ENCODE assay signal across 27 mouse cellular contexts in the genomic region with DNA sequence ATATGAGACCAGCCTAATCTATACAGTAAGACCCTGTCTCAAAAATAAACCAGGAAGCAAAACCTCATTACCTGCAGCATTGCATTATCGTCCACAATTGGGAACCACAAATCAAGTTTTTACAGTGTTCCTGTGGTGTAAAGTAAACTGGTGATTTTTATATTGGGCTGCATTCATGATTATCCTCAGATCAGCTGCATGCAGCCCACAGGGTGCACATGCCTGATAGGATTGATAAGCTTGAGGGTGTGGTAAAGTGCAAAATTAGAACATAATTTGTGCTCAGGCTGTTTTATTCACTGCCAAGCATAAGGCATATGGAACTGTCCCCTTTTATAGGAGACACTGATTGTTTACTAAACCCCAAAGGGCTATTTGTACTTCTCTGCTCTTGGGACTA. TPM values are rescaled to one million over a fixed set of nuclear protein-coding genes. Genes with fewer than 3 reads are reported as not detected.
DNase-seq lines count a peak whose midpoint lies in the region; ATAC-seq and TF ChIP-seq lines count a peak whose summit lies in the region.
"Had no signal": no experiment of that assay in that cellular context is flagged by ENCODE, and none has a peak within 500 bp of the region (broad histone marks: within the 10 kb centered on the region; RNA-seq: fewer than 3 reads in every experiment).

No protein-coding gene starts in this region.

- 41% methylated on average over 1 of the region's 1 CpGs for WGBS in liver, embryonic 12.5 days (ENCODE audit: insufficient replicate concordance)
- WGBS in liver, postnatal 0 days (ENCODE audit: insufficient replicate concordance) = 59% methylated on average over 1 of the region's 1 CpGs
- 58% methylated on average over 1 of the region's 1 CpGs for WGBS in kidney, embryonic 14.5 days
- 93% methylated on average over 1 of the region's 1 CpGs for WGBS in midbrain, embryonic 11.5 days

- TF ChIP-seq EP300 in CH12.LX (IDR thresholded peaks at IDR 0.05; ENCODE audit: low read length) (no peak), MEL (IDR thresholded peaks at IDR 0.05; ENCODE audit: low read depth in 1 of 2, low read length in 2 of 2) (peak; percentile 55 to 78; a peak in 2 of 4 replicates)
- peak; percentile 67; the same call in 1 of the 2 replicates for TF ChIP-seq EP300 in liver, postnatal 0 days (IDR thresholded peaks at IDR 0.05; ENCODE audit: low read depth)

- TF ChIP-seq CTCF in CH12.LX (conservative IDR thresholded peaks at IDR 0.05 in 1 of 2, IDR thresholded peaks at IDR 0.05 in 1 of 2; ENCODE audit: low read depth in 2 of 2, low read length in 2 of 2) = no peak
- TF ChIP-seq CTCF in MEL (IDR thresholded peaks at IDR 0.05 in 2 of 3, conservative IDR thresholded peaks at IDR 0.05 in 1 of 3; ENCODE audit: control insufficient read depth in 1 of 3, insufficient read depth in 1 of 3, low read depth in 2 of 3, low read length in 3 of 3, poor library complexity in 1 of 3, severe bottlenecking in 1 of 3) = no peak
- TF ChIP-seq CTCF in liver, postnatal 0 days (IDR thresholded peaks at IDR 0.05; ENCODE audit: low read depth) = no peak

- no peak for TF ChIP-seq POLR2A in CH12.LX (IDR thresholded peaks at IDR 0.05; ENCODE audit: low read depth, low read length)
- no peak for TF ChIP-seq POLR2A in MEL (IDR thresholded peaks at IDR 0.05; ENCODE audit: control insufficient read depth in 1 of 2, insufficient read depth in 1 of 2, low read depth in 1 of 2, low read length in 2 of 2, poor library complexity in 1 of 2)

- H3K27ac ChIP-seq in CH12.LX (ENCODE audit: insufficient read depth, low read depth) = 0 out of 2 replicates have a peak overlapping the region, but pooled peaks have one; percentile 8
- H3K27ac ChIP-seq in MEL (ENCODE audit: control insufficient read depth, low read depth, low read length) = no peak overlapping the region
- no peak overlapping the region for H3K27ac ChIP-seq in liver, embryonic 12.5 days
- no peak overlapping the region for H3K27ac ChIP-seq in liver, postnatal 0 days (ENCODE audit: low read depth)
- H3K27ac ChIP-seq in kidney, embryonic 14.5 days (ENCODE audit: low read depth, low read length) = no peak overlapping the region
- H3K27ac ChIP-seq in midbrain, embryonic 11.5 days (ENCODE audit: low read depth, low read length) = no peak overlapping the region
- H3K27ac ChIP-seq: forebrain, embryonic 13.5 days; hindbrain, embryonic 13.5 days had no signal

- H3K36me3 ChIP-seq in CH12.LX (replicated peaks in 1 of 2; ENCODE audit: control insufficient read depth in 1 of 2, insufficient read depth in 1 of 2, low read length in 1 of 2) (peaks cover 30 to 71% of the 10 kb centered on the region in 2 experiments), MEL (ENCODE audit: control insufficient read depth in 1 of 2, insufficient read depth in 2 of 2, low read length in 2 of 2) (peaks cover 10 to 22% of the 10 kb centered on the region in 2 experiments)
- peaks cover 77% of the 10 kb centered on the region for H3K36me3 ChIP-seq in liver, embryonic 12.5 days
- H3K36me3 ChIP-seq in liver, postnatal 0 days (replicated peaks; ENCODE audit: insufficient read depth, low read length) = peaks cover 49% of the 10 kb centered on the region
- H3K36me3 ChIP-seq in kidney, embryonic 14.5 days (ENCODE audit: control insufficient read depth, insufficient read depth, low read length) = peaks cover 28% of the 10 kb centered on the region
- peaks cover 11% of the 10 kb centered on the region for H3K36me3 ChIP-seq in midbrain, embryonic 11.5 days (ENCODE audit: control insufficient read depth, insufficient read depth, low read length)

- ATAC-seq in liver, embryonic 12.5 days = peak; percentile 80
- ATAC-seq in liver, postnatal 0 days = no peak
- ATAC-seq in kidney, embryonic 14.5 days (ENCODE audit: low FRiP score, low TSS enrichment) = no peak
- no peak for ATAC-seq in midbrain, embryonic 11.5 days (ENCODE audit: low FRiP score)
- ATAC-seq: forebrain, embryonic 13.5 days; inflammation-experienced regulatory T-cells, adult 6 months had no signal

- H3K79me2 ChIP-seq in CH12.LX (replicated peaks; ENCODE audit: control insufficient read depth, extremely low read depth, insufficient read depth, poor library complexity, severe bottlenecking) (no peaks in the 10 kb centered on the region), MEL (ENCODE audit: control insufficient read depth, insufficient read depth, low read length, poor library complexity) (no peaks in the 10 kb centered on the region)

- H3K4me1 ChIP-seq in CH12.LX (ENCODE audit: control insufficient read depth in 1 of 2, insufficient read depth in 2 of 2) (peaks cover 25 to 36% of the 10 kb centered on the region in 2 experiments), MEL (ENCODE audit: control insufficient read depth in 1 of 2, insufficient read depth in 2 of 2, low read length in 2 of 2) (peaks cover 0 to 10% of the 10 kb centered on the region in 2 experiments)
- H3K4me1 ChIP-seq in liver, embryonic 12.5 days = peaks cover 23% of the 10 kb centered on the region
- 0 out of 2 replicates have a peak, but pooled peaks cover 4% of the 10 kb centered on the region for H3K4me1 ChIP-seq in liver, postnatal 0 days (ENCODE audit: insufficient read depth)
- H3K4me1 ChIP-seq in kidney, embryonic 14.5 days (ENCODE audit: control insufficient read depth, insufficient read depth, low read length) = no peaks in the 10 kb centered on the region
- H3K4me1 ChIP-seq in midbrain, embryonic 11.5 days (ENCODE audit: control insufficient read depth, insufficient read depth, low read length) = no peaks in the 10 kb centered on the region

- H3K4me2 ChIP-seq in CH12.LX (ENCODE audit: insufficient read depth, low read depth, poor library complexity, severe bottlenecking) = peak overlapping the region; percentile 30; the same call in 1 of the 2 replicates
- H3K4me2 ChIP-seq in liver, embryonic 12.5 days = peak overlapping the region; percentile 44
- H3K4me2 ChIP-seq in liver, postnatal 0 days (ENCODE audit: low read depth, low read length) = 0 out of 2 replicates have a peak overlapping the region, but pooled peaks have one; percentile 22
- no peak overlapping the region for H3K4me2 ChIP-seq in kidney, embryonic 14.5 days (replicated peaks; ENCODE audit: low read depth, low read length)
- H3K4me2 ChIP-seq in midbrain, embryonic 11.5 days = no peak overlapping the region
- H3K4me2 ChIP-seq: forebrain, embryonic 13.5 days; hindbrain, embryonic 13.5 days; kidney, embryonic 15.5 days had no signal

- dilution Hi-C loops in CH12.LX (cut with MboI; ENCODE audit: extremely low pct_ligation_motif_present, extremely low pct_unique_long_range_greater_than_20kb, low sequenced_read_pairs) = no loop called here

- in situ Hi-C loops in CH12.LX (cut with MboI; ENCODE audit: low pct_ligation_motif_present, low pct_unique_long_range_greater_than_20kb, low sequenced_read_pairs) = no loop called here

- H3K4me3 ChIP-seq in CH12.LX (replicated peaks in 1 of 3; ENCODE audit: low read depth in 2 of 3, low read length in 2 of 3, poor library complexity in 1 of 3) (no peak overlapping the region), MEL (ENCODE audit: control insufficient read depth in 1 of 2, insufficient read depth in 1 of 2, low read depth in 2 of 2, low read length in 2 of 2) (no peak overlapping the region)
- no peak overlapping the region for H3K4me3 ChIP-seq in liver, embryonic 12.5 days
- H3K4me3 ChIP-seq in liver, postnatal 0 days (ENCODE audit: low read depth, low read length) = no peak overlapping the region
- H3K4me3 ChIP-seq in kidney, embryonic 14.5 days (ENCODE audit: low read length) = no peak overlapping the region
- no peak overlapping the region for H3K4me3 ChIP-seq in midbrain, embryonic 11.5 days (ENCODE audit: low read depth, low read length)
- H3K4me3 ChIP-seq: forebrain, embryonic 13.5 days; hindbrain, embryonic 13.5 days; kidney, embryonic 15.5 days; megakaryocyte, embryonic 14.5 days had no signal

- H3K27me3 ChIP-seq in CH12.LX (replicated peaks) (no peaks in the 10 kb centered on the region), MEL (ENCODE audit: control insufficient read depth in 1 of 2, insufficient read depth in 2 of 2, low read length in 2 of 2) (no peaks in the 10 kb centered on the region)
- H3K27me3 ChIP-seq in liver, embryonic 12.5 days (replicated peaks) = no peaks in the 10 kb centered on the region
- no peaks in the 10 kb centered on the region for H3K27me3 ChIP-seq in liver, postnatal 0 days (ENCODE audit: insufficient read depth, low read length)
- no peaks in the 10 kb centered on the region for H3K27me3 ChIP-seq in kidney, embryonic 14.5 days (ENCODE audit: control insufficient read depth, insufficient read depth, low read length)
- H3K27me3 ChIP-seq in midbrain, embryonic 11.5 days (ENCODE audit: control insufficient read depth, insufficient read depth, low read length) = no peaks in the 10 kb centered on the region
- H3K27me3 ChIP-seq: forebrain, embryonic 13.5 days; hindbrain, embryonic 13.5 days; kidney, embryonic 15.5 days; megakaryocyte, embryonic 14.5 days had no signal

- H3K9ac ChIP-seq in CH12.LX (ENCODE audit: insufficient read depth, low read depth) (no peak overlapping the region), MEL (ENCODE audit: control insufficient read depth, low read depth, low read length, poor library complexity, severe bottlenecking) (no peak overlapping the region)
- H3K9ac ChIP-seq in liver, embryonic 12.5 days = no peak overlapping the region
- H3K9ac ChIP-seq in liver, postnatal 0 days (replicated peaks) = no peak overlapping the region
- H3K9ac ChIP-seq in kidney, embryonic 14.5 days (ENCODE audit: low read depth, low read length) = no peak overlapping the region
- H3K9ac ChIP-seq in midbrain, embryonic 11.5 days (ENCODE audit: low read length) = no peak overlapping the region
- H3K9ac ChIP-seq: forebrain, embryonic 13.5 days; hindbrain, embryonic 13.5 days; kidney, embryonic 15.5 days had no signal

- DNase-seq in CH12.LX (ENCODE audit: extremely low read depth) = no peak
- peak; percentile 33 for DNase-seq in MEL (ENCODE audit: low read depth, low spot score)
- DNase-seq in liver, postnatal 0 days = no peak
- no peak for DNase-seq in midbrain, embryonic 11.5 days (ENCODE audit: low spot score, missing footprints)
- DNase-seq in testis, postnatal 10 days (ENCODE audit: low spot score) = no peak
- DNase-seq: adrenal gland, postnatal 10 days; B cell, adult 2 months; cerebellum, adult 11 months; cerebellum, adult 9-11 months; gastrocnemius, postnatal 14 days; kidney, adult 11 months; kidney, postnatal 25 days; layer of hippocampus, postnatal 36 days; left cerebral cortex, postnatal 4 days; lung, postnatal 36 days; midbrain, embryonic 14.5 days; right cerebral cortex, adult 18-20 months; spleen, adult 18-20 months; thymus, adult 18-20 months; thymus, postnatal 25 days had no signal

- no peak for TF ChIP-seq RAD21 in CH12.LX (IDR thresholded peaks at IDR 0.05; ENCODE audit: low read depth, low read length)
- TF ChIP-seq RAD21 in MEL (IDR thresholded peaks at IDR 0.05; ENCODE audit: low read depth, low read length) = no peak

- H3K9me3 ChIP-seq in CH12.LX (replicated peaks; ENCODE audit: low read length) (no peaks in the 10 kb centered on the region), MEL (replicated peaks; ENCODE audit: insufficient read depth, low read length) (no peaks in the 10 kb centered on the region)
- H3K9me3 ChIP-seq in liver, embryonic 12.5 days (replicated peaks) = no peaks in the 10 kb centered on the region
- no peaks in the 10 kb centered on the region for H3K9me3 ChIP-seq in liver, postnatal 0 days (ENCODE audit: low read length)
- no peaks in the 10 kb centered on the region for H3K9me3 ChIP-seq in kidney, embryonic 14.5 days (ENCODE audit: control insufficient read depth, low read length)
- no peaks in the 10 kb centered on the region for H3K9me3 ChIP-seq in midbrain, embryonic 11.5 days (ENCODE audit: control insufficient read depth, low read length)
- H3K9me3 ChIP-seq: forebrain, embryonic 13.5 days; hindbrain, embryonic 13.5 days; kidney, embryonic 15.5 days; megakaryocyte, embryonic 14.5 days had no signal

RNA-seq across cellular contexts. Expression of gene Synrg, which starts 11.3 kb away (rescaled TPM):
- total RNA-seq in CH12.LX (2012; rRNA removed) (13.3 and 15.8 TPM in 2 replicates), CH12.LX (2014; rRNA removed) (8.2 and 9.5 TPM in 2 replicates), MEL (2012; rRNA removed) (22.8 and 24.7 TPM in 2 replicates)
- polyA plus RNA-seq in CH12.LX (2012; ENCODE audit: insufficient read length, low read depth) (21.3 and 25.2 TPM in 2 replicates), MEL (2012; ENCODE audit: insufficient read depth in 1 of 2, insufficient read length in 2 of 2, low read depth in 1 of 2, low replicate concordance in 2 of 2, missing spikeins in 1 of 2) (10 to 100 TPM; 26.4 to 75.3 TPM)
- polyA plus RNA-seq in liver, embryonic 12.5 days (2016; fragmentation: Nextera tagmentation; extraction: Ambion mirVana) = 10.2 and 11.2 TPM in 2 replicates
- 2.9 and 3.5 TPM in 2 replicates for polyA plus RNA-seq in liver, postnatal 0 days (2015; fragmentation: Nextera tagmentation; extraction: Ambion mirVana)
- polyA plus RNA-seq in kidney, embryonic 14.5 days (2014; fragmentation: Nextera tagmentation; extraction: Ambion mirVana) = 9.3 and 11.6 TPM in 2 replicates
- 18.8 and 20.0 TPM in 2 replicates for polyA plus RNA-seq in midbrain, embryonic 11.5 days (2014; fragmentation: Nextera tagmentation; extraction: Ambion mirVana)

RNA-seq across cellular contexts. Expression of gene Ddx52, which starts 33.6 kb away (rescaled TPM):
- total RNA-seq in CH12.LX (2012; rRNA removed) (54.2 and 64.5 TPM in 2 replicates), CH12.LX (2014; rRNA removed) (104 and 132 TPM in 2 replicates), MEL (2012; rRNA removed) (57.0 and 58.6 TPM in 2 replicates)
- polyA plus RNA-seq in CH12.LX (2012; ENCODE audit: insufficient read length, low read depth) (93.7 and 102 TPM in 2 replicates), MEL (2012; ENCODE audit: insufficient read depth in 1 of 2, insufficient read length in 2 of 2, low read depth in 1 of 2, low replicate concordance in 2 of 2, missing spikeins in 1 of 2) (10 to 100 TPM in 1 of 2 experiments, not detected in 1; 48.2 TPM)
- 24.3 and 27.4 TPM in 2 replicates for polyA plus RNA-seq in liver, embryonic 12.5 days (2016; fragmentation: Nextera tagmentation; extraction: Ambion mirVana)
- polyA plus RNA-seq in liver, postnatal 0 days (2015; fragmentation: Nextera tagmentation; extraction: Ambion mirVana) = 11.3 and 12.5 TPM in 2 replicates
- polyA plus RNA-seq in kidney, embryonic 14.5 days (2014; fragmentation: Nextera tagmentation; extraction: Ambion mirVana) = 43.7 and 47.6 TPM in 2 replicates
- 50.8 and 58.0 TPM in 2 replicates for polyA plus RNA-seq in midbrain, embryonic 11.5 days (2014; fragmentation: Nextera tagmentation; extraction: Ambion mirVana)

Comparison
In these comparisons a context has a peak if more than half of its experiments do, and no peak if none do; other contexts are left out.
1. H3K4me2 ChIP-seq: peak in CH12.LX (single experiment), liver, embryonic 12.5 days (single experiment) and liver, postnatal 0 days (single experiment); none in kidney, embryonic 14.5 days (single experiment) and midbrain, embryonic 11.5 days (single experiment).
2. Of the 35 proteins assayed by ChIP-seq in both MEL and CH12.LX: peak only in MEL: BHLHE40, EP300, ETS1, RCOR1 and TCF12; only in CH12.LX: none; in both: none; in neither: 30.